Mouse (Mus musculus): ENCODE results near the gene Trp53i13.

DNA sequence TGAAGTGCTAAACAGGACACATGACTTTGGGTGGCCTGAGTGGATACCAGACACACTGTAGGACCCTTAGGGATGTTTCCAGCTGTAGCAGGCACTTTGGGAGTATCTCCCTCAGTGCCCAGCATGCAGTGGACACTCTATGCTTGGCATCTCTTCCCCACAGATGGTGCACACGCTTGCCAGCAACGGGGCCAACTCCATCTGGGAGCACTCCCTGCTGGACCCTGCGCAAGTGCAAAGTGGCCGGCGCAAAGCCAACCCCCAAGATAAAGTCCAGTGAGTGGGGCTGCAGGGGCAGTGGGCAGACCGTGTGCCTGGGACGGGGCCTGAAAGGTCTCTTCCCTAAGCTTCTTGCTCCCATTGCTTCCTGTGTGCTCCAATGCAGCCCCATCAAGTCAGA is 16.4 kb downstream of the Trp53i13 start:
- no peak for TF ChIP-seq CTCF (IDR thresholded peaks at IDR 0.05; ENCODE audit: borderline replicate concordance, control insufficient read depth, extremely low read depth, insufficient read depth, low read length, poor library complexity)
- no peak for TF ChIP-seq POLR2A (IDR thresholded peaks at IDR 0.05; ENCODE audit: control insufficient read depth, extremely low read depth, insufficient read depth, low read length, poor library complexity)

Measured in thymus, adult 2 months (tissue).